Comparison of ENCODE assay signal across 8 mouse cellular contexts in the genomic region with DNA sequence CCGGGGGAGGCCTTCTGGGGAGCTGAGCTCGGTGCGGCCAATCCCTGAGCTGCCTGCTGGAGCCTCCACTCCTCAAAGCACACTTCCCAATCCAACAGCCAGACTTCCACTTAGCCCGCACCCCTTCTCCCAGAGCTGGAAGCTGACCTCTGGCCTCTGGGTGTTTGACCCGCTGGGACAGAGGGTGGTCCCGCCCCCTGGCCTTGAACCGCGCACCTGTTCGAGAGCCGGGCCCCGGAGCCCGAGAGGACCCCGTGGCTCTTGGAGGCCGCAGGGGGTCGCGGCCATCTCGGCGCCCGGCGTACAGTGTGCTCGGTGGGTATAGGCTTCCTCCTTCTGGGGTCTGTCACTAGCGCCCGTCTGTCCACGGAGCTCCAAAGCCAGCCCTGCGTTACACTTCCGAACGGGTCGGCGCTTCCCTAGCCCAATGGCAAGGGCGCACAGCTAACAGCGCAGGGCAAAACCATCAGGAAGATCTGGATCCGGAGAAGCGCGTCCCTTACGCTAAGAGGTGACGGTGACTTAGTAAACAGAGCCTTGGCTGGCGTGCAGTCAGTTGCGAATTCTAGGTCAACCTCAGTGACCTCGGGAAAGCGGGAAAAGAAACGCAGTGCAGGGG. TPM values are rescaled to one million over a fixed set of nuclear protein-coding genes. Genes with fewer than 3 reads are reported as not detected.
DNase-seq lines count a peak whose midpoint lies in the region; ATAC-seq lines count a peak whose summit lies in the region.

No protein-coding gene starts in this region.

- DNase-seq in heart, embryonic 10.5 days (ENCODE audit: low spot score) = no peak
- no peak for DNase-seq in heart, adult 9 months (ENCODE audit: low spot score in 2 of 2)
- peak; percentile 70 for DNase-seq in embryo, embryonic 9.5 days (ENCODE audit: extremely low spot score)
- DNase-seq in heart, postnatal 4 days = peak; percentile 51
- DNase-seq in adrenal gland, postnatal 25 days = no peak
- no peak for DNase-seq in gastrocnemius, postnatal 4 days (ENCODE audit: low spot score in 2 of 2)
- DNase-seq in kidney, postnatal 10 days = no peak

- H3K27ac ChIP-seq in heart, embryonic 10.5 days = peak overlapping the region; percentile 47
- no peak overlapping the region for H3K27ac ChIP-seq in midbrain, embryonic 15.5 days

- WGBS in heart, embryonic 10.5 days = under 1% methylated on average over 41 of the region's 41 CpGs
- under 1% methylated on average over 41 of the region's 41 CpGs for WGBS in midbrain, embryonic 15.5 days

- peaks cover 20% of the 10 kb centered on the region for H3K4me1 ChIP-seq in heart, embryonic 10.5 days
- H3K4me1 ChIP-seq in midbrain, embryonic 15.5 days = peaks cover 18% of the 10 kb centered on the region

- peaks cover 91% of the 10 kb centered on the region for H3K27me3 ChIP-seq in heart, embryonic 10.5 days (ENCODE audit: insufficient read depth, poor library complexity, severe bottlenecking)
- H3K27me3 ChIP-seq in midbrain, embryonic 15.5 days (replicated peaks) = peaks cover 75% of the 10 kb centered on the region

- no peaks in the 10 kb centered on the region for H3K9me3 ChIP-seq in heart, embryonic 10.5 days
- no peaks in the 10 kb centered on the region for H3K9me3 ChIP-seq in midbrain, embryonic 15.5 days

- peak; percentile 40 for ATAC-seq in midbrain, embryonic 15.5 days (replicated peaks)

- H3K4me2 ChIP-seq in midbrain, embryonic 15.5 days = peak overlapping the region; percentile 17; the same call in 1 of the 2 replicates

- no peak overlapping the region for H3K9ac ChIP-seq in midbrain, embryonic 15.5 days

- peak overlapping the region; percentile 59 for H3K4me3 ChIP-seq in heart, embryonic 10.5 days
- peak overlapping the region; percentile 9 for H3K4me3 ChIP-seq in midbrain, embryonic 15.5 days

- H3K36me3 ChIP-seq in heart, embryonic 10.5 days = no peaks in the 10 kb centered on the region
- no peaks in the 10 kb centered on the region for H3K36me3 ChIP-seq in midbrain, embryonic 15.5 days (replicated peaks)

RNA-seq across cellular contexts. Expression of a gene that starts 8.6 kb away (rescaled TPM):
- 12.2 and 13.5 TPM in 2 replicates for polyA plus RNA-seq in heart, embryonic 10.5 days (2016; fragmentation: Nextera tagmentation; extraction: Ambion mirVana)
- 10 to 100 TPM; 13.9 to 15.2 TPM for total RNA-seq in heart, postnatal 4 days (2021)
- 2.3 and 3.4 TPM in 2 replicates for polyA plus RNA-seq in midbrain, embryonic 15.5 days (2015; fragmentation: Nextera tagmentation; extraction: Ambion mirVana)
- total RNA-seq in adrenal gland, postnatal 25 days (2021) = 1.2 and 1.8 TPM in 2 replicates
- total RNA-seq in gastrocnemius, postnatal 4 days (2021) = 1 to 10 TPM; 5.8 to 8.9 TPM

Comparison
In these comparisons a context has a peak if more than half of its experiments do, and no peak if none do; other contexts are left out.
1. DNase-seq: peak in embryo, embryonic 9.5 days (single experiment) and heart, postnatal 4 days (single experiment); none in heart, embryonic 10.5 days (single experiment), heart, adult 9 months (0 of 2), adrenal gland, postnatal 25 days (single experiment), gastrocnemius, postnatal 4 days (0 of 2) and kidney, postnatal 10 days (single experiment).